Mouse (Mus musculus) embryonic fibroblast, embryonic 13.5 days (primary cell): Measurements from ENCODE around the gene Cltb. TPM values are rescaled to one million over a fixed set of nuclear protein-coding genes. Genes with fewer than 3 reads are reported as not detected.
A peak's percentile ranks its signal among the peaks of the same experiment; 100 is the strongest.

Experiments
- H3K27ac ChIP-seq: 2 replicates; pipeline ENCODE4 v1.5.1; 2012; ENCODE audit warnings: low read length, control low read depth, inconsistent platforms; ENCODE audit not compliant: insufficient read depth
- H3K4me1 ChIP-seq: 2 replicates; pipeline ENCODE4 v1.6.1; 2011; ENCODE audit warnings: low read length; ENCODE audit not compliant: control insufficient read depth, insufficient read depth
- H3K4me3 ChIP-seq: 2 replicates; pipeline ENCODE4 v1.5.1; 2011; ENCODE audit warnings: mild to moderate bottlenecking, control low read depth, low read length; ENCODE audit not compliant: insufficient read depth
- CTCF ChIP-seq: IDR thresholded peaks from 2 replicates; pipeline ENCODE4 v1.5.1; 2011; ENCODE audit warnings: mild to moderate bottlenecking, control low read depth, low read length, moderate library complexity, borderline replicate concordance; ENCODE audit not compliant: insufficient read depth
- POLR2A ChIP-seq: IDR thresholded peaks from 2 replicates; pipeline ENCODE4 v1.6.1; 2011; ENCODE audit warnings: low read depth, mild to moderate bottlenecking, control low read depth, low read length, moderate library complexity
- polyA plus RNA-seq: library from polyadenylated mRNA; stranded (reverse); fragments of >200 nt; gene quantifications from 2 replicates; pipeline ENCODE4 v1.2.4, GENCODE M21; 2011; ENCODE audit warnings: low read depth; ENCODE audit not compliant: missing spikeins, insufficient read length

Gene Cltb
- 44.8 and 56.1 TPM in 2 replicates for polyA plus RNA-seq

DNA sequence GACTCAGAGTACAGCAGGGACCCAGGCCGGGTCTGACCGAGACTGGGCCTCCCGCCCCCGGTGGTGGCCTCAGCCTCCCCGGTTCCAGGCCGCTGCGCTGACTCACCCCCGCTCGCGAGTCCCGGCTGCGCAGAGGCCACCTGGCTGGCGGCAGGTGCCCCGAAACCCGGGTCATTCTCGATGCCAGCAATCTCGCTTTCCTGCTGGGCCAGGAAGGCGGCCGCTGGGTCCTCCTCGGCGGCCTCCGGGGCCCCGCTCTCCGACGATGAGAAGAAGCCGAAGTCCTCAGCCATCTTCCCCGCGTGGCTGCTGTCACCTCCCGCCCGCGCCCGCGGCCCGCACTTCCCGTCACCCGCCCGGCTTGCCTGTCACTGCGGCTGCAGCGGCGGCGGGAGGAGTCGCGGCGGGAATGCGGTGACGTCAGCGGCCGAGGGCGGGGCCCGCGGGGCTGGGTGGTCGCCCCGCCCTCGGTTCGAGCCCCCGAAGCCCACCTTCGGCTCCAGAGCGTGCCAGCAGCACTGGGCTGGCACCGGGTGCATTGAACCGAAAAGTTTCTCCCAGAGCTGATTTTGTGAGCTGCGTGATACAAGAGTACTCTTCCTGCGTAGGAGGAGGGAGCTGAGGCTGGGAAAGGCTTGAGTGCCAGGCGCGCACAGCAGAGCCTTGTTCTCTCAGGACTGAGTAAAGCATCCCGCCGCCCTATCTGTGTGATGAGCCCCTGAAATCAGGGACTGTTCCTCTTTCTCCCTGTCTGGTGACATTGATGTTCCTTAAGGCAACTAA lies at the start of gene Cltb:
Gene Cltb, minus strand, starts transcription at position 373 of the 783 bp plus-strand sequence.
- H3K27ac ChIP-seq = peak within 1 kb of the TSS; percentile 44
- no peak for TF ChIP-seq CTCF
- peak; percentile 66 for TF ChIP-seq POLR2A
- H3K4me3 ChIP-seq = peak within 1 kb of the TSS; percentile 83
- H3K4me1 ChIP-seq = peaks cover 13% of the 10 kb centered on the region

DNA sequence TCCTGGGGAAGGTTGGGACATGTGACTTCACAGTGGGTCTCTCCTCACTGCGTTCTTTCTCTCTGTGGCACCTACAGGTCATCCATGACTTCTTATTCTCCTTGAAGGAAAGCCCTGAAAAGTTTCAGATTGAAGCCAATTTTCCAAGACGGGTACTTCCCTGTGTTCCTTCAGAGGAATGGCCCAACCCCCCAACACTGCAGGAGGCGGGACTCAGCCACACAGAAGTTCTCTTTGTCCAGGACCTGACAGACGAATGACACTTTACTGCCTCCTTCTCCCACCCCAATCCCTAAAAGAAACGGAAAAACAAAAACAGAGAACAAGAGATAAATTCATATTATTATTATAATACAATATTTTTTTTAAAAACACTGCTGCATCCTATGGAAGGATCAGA lies 49.7 kb upstream of the Cltb start:
- no peak overlapping the region for H3K27ac ChIP-seq
- H3K4me3 ChIP-seq = no peak overlapping the region
- TF ChIP-seq POLR2A (no peak), CTCF (no peak)
- H3K4me1 ChIP-seq = no peaks in the 10 kb centered on the region

DNA sequence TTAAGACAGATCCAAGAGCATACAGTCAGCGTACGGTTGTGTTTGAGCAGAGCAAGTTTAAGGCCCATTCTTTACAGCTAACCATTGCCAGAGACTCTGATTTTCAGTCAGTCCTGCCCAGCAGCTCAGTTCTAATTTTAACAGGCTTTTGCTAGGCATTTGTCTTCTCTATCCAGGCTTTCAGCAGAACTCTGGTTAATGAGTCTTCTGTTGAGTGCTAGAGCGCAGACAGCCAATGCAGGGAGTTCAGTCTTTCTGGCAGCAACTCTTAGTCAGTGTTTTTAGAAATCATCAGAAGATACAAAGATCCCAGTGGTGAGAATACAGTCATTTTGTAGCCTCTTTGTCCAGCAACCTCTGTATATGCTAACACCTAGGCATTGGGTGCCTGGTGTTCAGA lies 39.3 kb upstream of the Cltb start:
- no peak for TF ChIP-seq POLR2A
- Histone ChIP-seq H3K4me1 (0 out of 2 replicates have a peak, but pooled peaks cover 2% of the 10 kb centered on the region), H3K4me3 (no peak overlapping the region), H3K27ac (no peak overlapping the region)

DNA sequence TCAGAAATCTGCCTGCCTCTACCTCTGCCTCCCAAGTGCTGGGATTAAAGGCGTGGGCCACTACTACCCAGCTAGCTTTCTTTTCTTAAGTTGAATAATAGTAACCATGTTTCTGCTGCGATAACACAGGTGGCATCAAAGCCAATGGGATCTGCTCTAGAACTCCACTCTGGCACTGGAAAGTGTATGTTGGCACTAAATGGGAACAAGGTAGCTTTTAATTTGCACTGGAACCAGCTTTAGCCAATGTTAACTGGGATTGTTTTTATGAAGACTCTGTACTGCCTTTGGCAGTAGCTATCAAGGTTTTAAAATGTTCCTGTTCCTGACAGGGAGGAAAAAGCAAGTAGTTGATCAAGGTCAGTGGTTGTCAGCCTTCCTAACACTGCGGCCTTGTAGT lies 23.9 kb upstream of the Cltb start:
- no peak overlapping the region for H3K27ac ChIP-seq
- H3K4me3 ChIP-seq = no peak overlapping the region
- TF ChIP-seq CTCF (no peak), POLR2A (no peak)
- no peaks in the 10 kb centered on the region for H3K4me1 ChIP-seq

DNA sequence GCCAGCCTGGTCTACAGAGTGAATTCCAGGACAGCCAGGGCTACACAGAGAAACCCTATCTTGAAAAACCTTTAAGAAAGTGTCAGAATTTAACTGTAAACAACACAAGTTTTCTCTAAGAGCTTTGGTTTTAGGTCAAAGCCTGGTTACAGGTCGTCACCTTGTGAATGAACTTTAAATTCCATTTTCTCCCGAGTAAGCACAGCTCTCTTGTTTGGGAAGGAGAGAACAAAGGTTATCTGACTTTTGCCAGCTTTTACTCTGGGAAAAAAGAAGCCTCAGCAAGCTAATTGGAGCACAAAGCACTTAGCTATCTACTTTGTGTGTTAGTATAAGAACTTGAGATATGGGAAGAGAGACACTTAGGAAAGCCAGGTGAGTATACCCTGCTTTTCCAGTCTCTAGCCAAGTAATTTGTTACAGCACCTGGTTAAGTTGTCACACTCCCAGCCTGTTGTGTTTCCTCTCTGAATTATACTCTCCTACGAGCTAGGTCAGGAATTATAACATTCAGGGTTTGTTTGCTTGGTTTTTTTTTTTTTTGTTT lies 21.7 kb upstream of the Cltb start:
- Histone ChIP-seq H3K4me3 (no peak overlapping the region), H3K27ac (no peak overlapping the region), H3K4me1 (0 out of 2 replicates have a peak, but pooled peaks cover 2% of the 10 kb centered on the region)
- TF ChIP-seq POLR2A = no peak
- TF ChIP-seq CTCF = no peak

DNA sequence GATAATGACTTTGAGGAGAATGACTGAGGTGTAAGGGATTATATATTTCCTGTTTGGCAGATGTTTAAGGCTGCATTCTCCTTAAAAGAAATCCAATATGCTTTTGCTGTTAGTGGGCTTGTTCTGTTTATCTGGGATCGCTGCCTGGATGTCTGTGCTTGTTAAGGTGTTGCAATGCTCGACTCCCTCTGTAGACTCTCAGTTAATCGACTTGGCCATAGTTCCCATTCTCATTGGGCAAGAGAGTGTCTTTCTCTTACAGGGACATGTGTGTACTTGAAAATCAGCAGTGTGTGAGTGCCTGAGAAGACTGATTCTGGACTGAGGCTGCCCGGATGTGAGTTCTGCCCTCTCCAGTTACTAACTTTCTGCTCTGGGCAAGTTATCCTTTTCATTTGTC lies 18.0 kb upstream of the Cltb start:
- Histone ChIP-seq H3K4me1 (peaks cover 2% of the 10 kb centered on the region; the same call in 1 of the 2 replicates), H3K27ac (peak overlapping the region; percentile 73), H3K4me3 (no peak overlapping the region)
- TF ChIP-seq POLR2A (no peak), CTCF (no peak)

DNA sequence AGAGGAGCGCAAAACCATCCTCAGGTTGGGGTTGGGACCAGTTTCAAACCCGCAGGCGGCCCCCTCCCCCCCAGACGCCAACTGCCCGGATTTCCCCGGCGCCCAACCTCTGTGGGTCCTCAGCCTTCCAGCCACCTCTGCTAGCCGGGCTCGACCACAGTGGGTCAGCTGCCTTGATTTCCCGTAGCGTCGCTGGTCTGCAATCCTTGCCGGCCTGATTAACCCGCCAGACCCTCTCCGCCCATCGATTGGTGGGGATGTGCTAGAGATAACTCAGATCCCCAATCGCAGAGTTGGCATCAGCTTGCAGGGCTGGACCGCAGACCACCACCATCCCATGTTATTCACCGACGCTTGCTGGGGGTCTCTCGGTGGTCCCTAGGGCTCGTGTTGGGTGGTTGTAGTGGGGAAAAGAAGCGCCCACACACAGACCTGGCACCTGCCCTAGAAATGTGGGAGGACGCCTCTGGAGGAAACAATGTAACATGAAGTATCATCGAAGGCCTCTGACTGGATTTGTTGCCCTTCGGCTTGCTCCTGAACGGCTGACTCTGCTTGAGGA lies 10.9 kb upstream of the Cltb start:
- Histone ChIP-seq H3K4me3 (peak overlapping the region; percentile 98), H3K4me1 (peaks cover 6% of the 10 kb centered on the region), H3K27ac (peak overlapping the region; percentile 61)
- TF ChIP-seq POLR2A (peak; percentile 33; the same call in 1 of the 2 replicates), CTCF (no peak)

DNA sequence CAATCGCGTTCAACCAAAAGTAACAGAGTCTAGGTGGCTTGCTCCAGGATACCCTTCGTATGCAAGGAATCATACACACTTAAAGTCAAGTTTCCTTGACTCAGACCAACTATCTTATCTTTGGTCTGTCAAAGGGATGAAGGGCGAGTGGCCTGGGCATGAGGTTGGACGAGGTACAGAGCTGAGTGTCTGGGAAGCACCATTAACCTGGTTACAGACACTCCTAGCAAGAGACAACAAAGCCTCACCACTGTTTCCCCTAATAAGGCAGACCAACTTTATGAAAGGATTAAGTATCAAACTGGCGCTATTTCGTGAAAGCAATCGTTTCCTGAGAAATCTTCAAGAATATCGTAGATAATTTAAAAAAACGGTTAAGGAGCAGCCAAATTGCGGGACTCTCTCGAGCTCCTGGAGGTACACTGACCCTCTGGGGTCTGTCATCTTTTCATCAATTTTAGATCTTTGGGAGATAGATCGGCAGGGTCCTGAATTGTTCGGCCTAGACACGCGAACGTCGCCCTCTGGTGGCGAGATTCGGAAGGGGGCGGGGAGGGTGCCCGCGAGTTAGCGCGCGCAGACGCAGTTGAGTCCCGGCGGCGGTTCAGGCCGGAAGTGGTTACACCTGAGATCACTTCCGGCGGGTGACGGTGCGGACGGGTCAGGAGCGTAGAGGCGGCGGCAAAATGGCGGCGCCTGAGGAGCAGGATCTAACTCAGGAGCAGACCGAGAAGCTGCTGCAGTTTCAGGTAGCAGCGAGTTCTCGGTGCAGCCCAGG lies 10.2 kb upstream of the Cltb start, which contains the start of gene Faf2:
Gene Faf2, plus strand, starts transcription at position 630 of the 778 bp plus-strand sequence.
- Histone ChIP-seq H3K4me1 (peaks cover 6% of the 10 kb centered on the region), H3K4me3 (peak within 1 kb of the TSS; percentile 98), H3K27ac (peak within 1 kb of the TSS; percentile 61)
- TF ChIP-seq CTCF = peak; percentile 82; the same call in 1 of the 2 replicates
- TF ChIP-seq POLR2A = peak; percentile 86

DNA sequence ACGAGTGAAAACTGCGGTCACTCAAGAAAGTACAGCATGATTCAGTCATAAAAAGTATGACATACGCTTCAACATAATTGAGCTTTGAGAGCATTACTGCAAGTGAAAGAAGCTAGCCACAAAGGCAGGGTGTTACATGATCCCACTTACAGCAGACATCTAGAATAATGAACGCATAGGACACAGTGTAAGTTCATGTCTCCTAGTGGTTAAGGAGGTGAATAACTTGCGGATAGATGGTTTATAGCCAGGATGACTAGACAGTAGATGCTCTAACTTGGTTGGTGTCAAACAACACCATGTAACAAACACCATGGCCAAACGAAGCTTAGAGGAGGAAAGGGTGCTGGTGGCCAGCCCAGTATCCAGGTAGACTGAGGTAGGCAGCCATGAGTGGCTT lies 5.9 kb upstream of the Cltb start:
- H3K27ac ChIP-seq = no peak overlapping the region

More for the DNA sequence above, 5.9 kb upstream of the Cltb start:
- H3K4me3 ChIP-seq = no peak overlapping the region
- TF ChIP-seq POLR2A = no peak
- TF ChIP-seq CTCF = no peak
- no peaks in the 10 kb centered on the region for H3K4me1 ChIP-seq
